Mouse (Mus musculus) brain, embryonic 14.5 days (tissue): ENCODE measurements at regions not wholly inside any gene's neighbourhood (a gene's known extent, or its start where the extent isn't known, plus 50 kb on each side); places are given as distances from the start of the nearest gene placed in this dataset.

Experiments used
- CTCF ChIP-seq: fragments of 200-500 bp; IDR thresholded peaks from 2 replicates; pipeline ENCODE4 v1.5.1; 2012; ENCODE audit warnings: inconsistent platforms, mild to moderate bottlenecking, moderate library complexity, borderline replicate concordance; ENCODE audit not compliant: insufficient read depth, insufficient read length; ENCODE audit errors: extremely low read depth
- POLR2A ChIP-seq: fragments of 200-500 bp; IDR thresholded peaks from 2 replicates; pipeline ENCODE4 v1.6.1; 2012; ENCODE audit warnings: mild to moderate bottlenecking, inconsistent platforms, borderline replicate concordance; ENCODE audit not compliant: poor library complexity, insufficient read depth, insufficient read length, severe bottlenecking; ENCODE audit errors: extremely low read depth

DNA sequence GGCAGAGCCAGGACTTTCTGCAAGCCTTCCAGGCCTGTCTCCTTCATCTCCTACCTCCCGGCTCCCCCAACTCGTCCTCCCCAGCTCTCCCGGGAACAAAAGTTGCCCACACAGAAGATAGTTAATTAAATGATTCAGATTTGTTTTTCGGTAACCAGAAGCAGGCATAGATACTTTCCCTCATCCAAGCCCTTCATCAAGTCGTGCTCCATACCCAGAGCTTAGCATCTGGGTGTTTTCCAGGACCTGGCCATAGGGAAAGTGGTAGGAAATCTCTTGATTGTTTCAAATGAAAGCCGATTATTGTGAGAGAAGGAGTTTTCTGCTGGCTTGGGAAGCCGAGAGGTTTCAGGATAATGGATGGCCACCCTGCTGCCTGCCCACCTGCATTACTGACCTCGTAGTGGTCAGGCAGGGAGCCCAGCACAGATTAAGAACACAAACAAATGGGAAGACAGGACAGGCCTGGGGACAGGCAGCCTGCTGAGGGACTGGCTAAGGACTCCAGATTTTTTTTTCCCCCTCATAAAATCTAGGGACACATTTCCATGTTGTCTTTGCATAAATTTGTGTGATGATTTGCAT is 142.2 kb upstream of the Cadm1 start:
- TF ChIP-seq POLR2A (no peak), CTCF (no peak)
